Mouse (Mus musculus) small intestine, adult 2 months (tissue): ENCODE measurements at regions not wholly inside any gene's neighbourhood (a gene's known extent, or its start where the extent isn't known, plus 50 kb on each side); places are given as distances from the start of the nearest gene placed in this dataset.

ENCODE experiments used
- H3K27ac ChIP-seq: fragments of 200-500 bp; 2 replicates; pipeline ENCODE4 v1.5.1; 2012; ENCODE audit warnings: low read depth, low read length, control low read depth, inconsistent platforms; ENCODE audit not compliant: insufficient read depth
- H3K27me3 ChIP-seq: fragments of 200-500 bp; 2 replicates; pipeline ENCODE4 v1.6.1; 2012; ENCODE audit warnings: mild to moderate bottlenecking, moderate library complexity, low read length, inconsistent platforms; ENCODE audit not compliant: control insufficient read depth, insufficient read depth
- H3K36me3 ChIP-seq: fragments of 200-500 bp; 2 replicates; pipeline ENCODE4 v1.6.1; 2012; ENCODE audit warnings: mild to moderate bottlenecking, low read length, control low read depth, inconsistent platforms; ENCODE audit not compliant: control insufficient read depth, insufficient read depth
- H3K4me1 ChIP-seq: fragments of 200-500 bp; 2 replicates; pipeline ENCODE4 v1.6.1; 2012; ENCODE audit warnings: low read length, inconsistent platforms, mixed read lengths; ENCODE audit not compliant: control insufficient read depth, insufficient read depth, insufficient read length
- H3K4me3 ChIP-seq: fragments of 200-500 bp; 2 replicates; pipeline ENCODE4 v1.5.1; 2012; ENCODE audit warnings: low read depth, mild to moderate bottlenecking, control low read depth, inconsistent platforms, low read length, moderate library complexity
- CTCF ChIP-seq: fragments of 200-500 bp; IDR thresholded peaks from 2 replicates; pipeline ENCODE4 v1.5.1; 2012; ENCODE audit warnings: low read depth, mild to moderate bottlenecking, control low read depth, inconsistent platforms, low read length, moderate library complexity, mixed read lengths; ENCODE audit not compliant: insufficient replicate concordance, insufficient read length; ENCODE audit errors: extremely low read depth
- POLR2A ChIP-seq: fragments of 200-500 bp; IDR thresholded peaks from 2 replicates; pipeline ENCODE4 v1.6.1; 2012; ENCODE audit warnings: low read depth, mild to moderate bottlenecking, control low read depth, inconsistent platforms, low read length, moderate library complexity
- WGBS: fragments of 180-500 bp; shearing (Covaris S2); methylation state at CpG from one replicate; pipeline ENCODE4 v1.1.7; 2018; 5-methylcytosine and 5-hydroxymethylcytosine counted together

- Histone ChIP-seq H3K27me3 (no peaks in the 10 kb centered on the region), H3K36me3 (no peaks in the 10 kb centered on the region), H3K27ac (no peak overlapping the region), H3K4me1 (no peaks in the 10 kb centered on the region), H3K4me3 (no peak overlapping the region)
- TF ChIP-seq CTCF (no peak), POLR2A (no peak)
- 70% methylated on average over 30 of the region's 30 CpGs for WGBS
Observed at GRCm38 (mm10) chr8:26226612-26227528, 107.5 kb downstream of the Gm45692 start.

- Histone ChIP-seq H3K36me3 (no peaks in the 10 kb centered on the region), H3K4me3 (no peak overlapping the region), H3K27me3 (no peaks in the 10 kb centered on the region), H3K27ac (no peak overlapping the region), H3K4me1 (no peaks in the 10 kb centered on the region)
- TF ChIP-seq POLR2A (no peak), CTCF (no peak)
- 36% methylated on average over 5 of the region's 5 CpGs for WGBS
Observed at GRCm38 (mm10) chr8:26227529-26227895, 108.2 kb downstream of the Gm45692 start.

GRCm38 (mm10) chr8:26229548-26229947 is 110.2 kb downstream of the Gm45692 start:
- TF ChIP-seq POLR2A (no peak), CTCF (no peak)
- Histone ChIP-seq H3K27ac (no peak overlapping the region), H3K27me3 (no peaks in the 10 kb centered on the region), H3K4me3 (no peak overlapping the region), H3K36me3 (no peaks in the 10 kb centered on the region), H3K4me1 (no peaks in the 10 kb centered on the region)
- WGBS = 93% methylated on average over 8 of the region's 8 CpGs

GRCm38 (mm10) chr8:26239075-26239474 is 119.7 kb downstream of the Gm45692 start:
- whole genome bisulfite sequencing = 81% methylated on average over 2 of the region's 2 CpGs
- H3K36me3 ChIP-seq = no peaks in the 10 kb centered on the region
- H3K27me3 ChIP-seq = no peaks in the 10 kb centered on the region; the same call in 1 of the 2 replicates
- TF ChIP-seq CTCF (no peak), POLR2A (no peak)
- H3K27ac ChIP-seq = no peak overlapping the region
- no peaks in the 10 kb centered on the region for H3K4me1 ChIP-seq
- H3K4me3 ChIP-seq = no peak overlapping the region

- H3K27me3 ChIP-seq = no peaks in the 10 kb centered on the region; the same call in 1 of the 2 replicates
- no peak overlapping the region for H3K4me3 ChIP-seq
- WGBS = 12% methylated on average over 4 of the region's 4 CpGs
- H3K4me1 ChIP-seq = no peaks in the 10 kb centered on the region
- H3K27ac ChIP-seq = no peak overlapping the region
- H3K36me3 ChIP-seq = no peaks in the 10 kb centered on the region
- no peak for TF ChIP-seq POLR2A
- no peak for TF ChIP-seq CTCF
Observed at GRCm38 (mm10) chr8:26239604-26240003, 120.3 kb downstream of the Gm45692 start.

GRCm38 (mm10) chr8:26243743-26244142 is 124.4 kb downstream of the Gm45692 start:
- Histone ChIP-seq H3K27ac (no peak overlapping the region), H3K4me1 (no peaks in the 10 kb centered on the region), H3K4me3 (no peak overlapping the region), H3K36me3 (no peaks in the 10 kb centered on the region), H3K27me3 (no peaks in the 10 kb centered on the region; the same call in 1 of the 2 replicates)
- TF ChIP-seq POLR2A (no peak), CTCF (no peak)
- 75% methylated on average over 4 of the region's 4 CpGs for WGBS

GRCm38 (mm10) chr8:26244308-26244707 is 125.0 kb downstream of the Gm45692 start:
- Histone ChIP-seq H3K4me3 (no peak overlapping the region), H3K4me1 (no peaks in the 10 kb centered on the region), H3K27ac (no peak overlapping the region), H3K27me3 (no peaks in the 10 kb centered on the region; the same call in 1 of the 2 replicates), H3K36me3 (no peaks in the 10 kb centered on the region)
- TF ChIP-seq CTCF (no peak), POLR2A (no peak)
- WGBS = 65% methylated on average over 5 of the region's 5 CpGs
